Mouse (Mus musculus) neural tube, embryonic 12.5 days (tissue): ENCODE results near the gene Ackr3. TPM values are rescaled to one million over a fixed set of nuclear protein-coding genes. Genes with fewer than 3 reads are reported as not detected.
A peak's percentile ranks its signal among the peaks of the same experiment; 100 is the strongest.

ENCODE experiments used
- ATAC-seq: fragments of 200-750 bp; cut with Nextera tagmentation; 2 replicates; pipeline ENCODE4 v1.8.0; 2017; ENCODE audit warnings: low read depth, mild to moderate bottlenecking, moderate TSS enrichment, moderate library complexity; ENCODE audit not compliant: low FRiP score
- H3K27ac ChIP-seq: fragments of 300-500 bp; sonication (generic); 2 replicates; pipeline ENCODE4 v1.5.1; 2016
- H3K27me3 ChIP-seq: fragments of 300-500 bp; sonication (generic); replicated peaks from 2 replicates; pipeline ENCODE4 v1.6.1; 2016; ENCODE audit warnings: mild to moderate bottlenecking
- H3K36me3 ChIP-seq: fragments of 300-500 bp; sonication (generic); 2 replicates; pipeline ENCODE4 v1.6.1; 2016; ENCODE audit warnings: mild to moderate bottlenecking
- H3K4me1 ChIP-seq: fragments of 300-500 bp; sonication (generic); 2 replicates; pipeline ENCODE4 v1.6.1; 2016
- H3K4me2 ChIP-seq: fragments of 300-500 bp; sonication (generic); replicated peaks from 2 replicates; pipeline ENCODE4 v1.6.1; 2016; ENCODE audit warnings: mild to moderate bottlenecking
- H3K4me3 ChIP-seq: fragments of 300-500 bp; sonication (generic); 2 replicates; pipeline ENCODE4 v1.5.1; 2016
- H3K9ac ChIP-seq: fragments of 300-500 bp; sonication (generic); 2 replicates; pipeline ENCODE4 v1.6.1; 2016; ENCODE audit warnings: mild to moderate bottlenecking
- H3K9me3 ChIP-seq: fragments of 300-500 bp; sonication (generic); 2 replicates; pipeline ENCODE4 v1.6.1; 2016; ENCODE audit warnings: mild to moderate bottlenecking
- WGBS: fragments of 180-500 bp; shearing (Covaris S2); methylation state at CpG from one replicate; pipeline ENCODE4 v1.1.7; 2016; 5-methylcytosine and 5-hydroxymethylcytosine counted together
- polyA plus RNA-seq: library from polyadenylated mRNA; unstranded; fragments of >200 nt; fragmentation: Nextera tagmentation; extraction: Ambion mirVana; gene quantifications from 2 replicates; pipeline ENCODE4 v1.2.1, GENCODE M21; 2016

Ackr3 gene
- 34.0 and 38.0 TPM in 2 replicates for polyA plus RNA-seq

DNA sequence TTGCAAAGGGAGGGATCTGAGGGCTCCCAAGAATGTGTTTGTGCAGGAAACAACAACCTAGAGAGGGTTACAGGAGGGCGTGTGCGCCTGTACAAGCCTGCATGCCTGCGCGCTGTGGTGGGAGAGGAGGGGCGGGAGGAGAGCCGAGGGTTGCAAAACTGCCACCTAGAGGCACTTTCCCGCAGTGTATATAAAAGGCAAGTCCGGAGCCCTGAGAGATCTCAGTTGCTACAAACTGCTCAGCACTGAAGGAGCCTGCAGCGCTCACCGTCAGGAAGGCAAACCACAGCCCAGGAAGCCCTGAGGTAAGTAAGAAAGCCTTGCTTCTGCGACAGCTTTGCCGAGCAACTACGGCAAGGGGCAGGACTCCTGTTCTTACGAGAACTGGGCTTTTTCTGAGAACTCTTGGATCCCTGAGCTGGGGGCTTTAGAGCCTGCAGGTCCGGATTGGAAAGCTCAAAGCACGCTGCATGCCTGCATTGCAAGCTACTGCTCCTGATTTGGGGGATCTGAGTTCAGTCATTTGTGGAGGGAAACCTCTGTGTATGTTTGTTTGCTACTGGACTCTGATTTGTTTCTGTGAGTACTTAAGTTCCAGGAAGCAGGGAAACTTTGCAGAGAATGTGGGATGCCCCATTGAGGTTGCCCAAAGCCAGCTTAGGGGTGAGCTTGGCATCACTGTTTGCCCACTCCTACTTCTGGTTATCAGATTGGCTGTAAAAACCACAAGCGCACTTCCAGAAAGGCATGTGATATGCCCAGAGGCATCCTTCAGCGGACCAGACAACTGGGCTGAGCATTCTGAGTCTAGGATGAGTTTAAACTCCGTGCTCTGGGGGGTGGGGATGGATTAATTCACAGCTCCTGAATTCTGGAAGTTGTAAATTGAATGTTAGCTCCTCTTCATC lies at the start of gene Ackr3:
Gene Ackr3, plus strand, starts transcription at position 198 of the 908 bp plus-strand sequence.
- peak within 1 kb of the TSS; percentile 71 for H3K9ac ChIP-seq
- H3K4me2 ChIP-seq = peak within 1 kb of the TSS; percentile 68
- no peaks in the 10 kb centered on the region for H3K9me3 ChIP-seq
- H3K4me3 ChIP-seq = peak within 1 kb of the TSS; percentile 60
- WGBS = 2% methylated on average over 19 of the region's 19 CpGs
- H3K4me1 ChIP-seq = peaks cover 55% of the 10 kb centered on the region
- peak; percentile 76 for ATAC-seq
- H3K36me3 ChIP-seq = no peaks in the 10 kb centered on the region
- no peaks in the 10 kb centered on the region for H3K27me3 ChIP-seq
- peak within 1 kb of the TSS; percentile 71 for H3K27ac ChIP-seq

DNA sequence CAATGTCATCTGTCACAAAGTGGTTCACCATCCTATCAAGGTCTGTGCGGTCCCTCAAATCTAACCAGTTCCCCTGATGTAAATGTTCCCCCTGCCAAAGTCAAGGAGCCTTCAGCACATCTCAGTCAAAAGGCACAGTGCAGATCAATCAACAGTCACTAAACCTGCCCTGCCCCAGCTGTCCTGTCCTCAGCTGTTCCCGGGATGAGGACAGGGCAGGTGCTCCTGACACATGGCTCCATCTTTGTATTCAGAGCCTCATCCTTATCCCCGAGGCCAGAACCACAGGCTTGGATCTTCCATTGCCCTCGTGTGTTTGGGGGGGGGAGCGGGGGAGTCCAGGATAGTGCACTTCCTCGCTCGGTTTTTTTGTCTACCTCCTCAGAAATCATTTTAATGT lies 47.2 kb upstream of the Ackr3 start:
- H3K9ac ChIP-seq = no peak overlapping the region
- no peak for ATAC-seq
- no peak overlapping the region for H3K27ac ChIP-seq
- H3K4me3 ChIP-seq = no peak overlapping the region
- H3K27me3 ChIP-seq = no peaks in the 10 kb centered on the region; the same call in 1 of the 2 replicates
- H3K36me3 ChIP-seq = no peaks in the 10 kb centered on the region
- H3K4me1 ChIP-seq = peaks cover 18% of the 10 kb centered on the region
- no peaks in the 10 kb centered on the region for H3K9me3 ChIP-seq
- 63% methylated on average over 7 of the region's 7 CpGs for WGBS
- no peak overlapping the region for H3K4me2 ChIP-seq

DNA sequence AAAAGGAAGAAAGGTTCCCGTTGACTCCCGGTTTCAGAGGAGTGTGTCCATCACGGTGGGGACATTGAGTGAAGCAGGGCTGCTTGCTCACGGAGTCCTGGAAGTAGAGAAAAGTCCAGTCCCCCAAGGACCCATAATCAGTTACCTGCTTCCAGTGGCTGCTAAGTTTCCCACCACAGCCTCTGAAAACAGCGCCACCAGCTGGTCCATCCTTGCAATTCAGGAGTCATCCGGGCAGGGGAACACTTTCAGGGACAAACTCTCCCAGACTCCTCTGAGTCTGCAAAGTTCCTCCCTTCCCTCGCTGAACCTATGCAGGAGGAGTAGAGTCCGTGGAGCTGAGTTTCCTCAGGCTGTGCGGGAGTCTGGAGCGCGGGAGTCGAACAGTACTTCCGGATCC lies 43.9 kb upstream of the Ackr3 start:
- Histone ChIP-seq H3K27me3 (no peaks in the 10 kb centered on the region; the same call in 1 of the 2 replicates), H3K27ac (no peak overlapping the region), H3K9me3 (no peaks in the 10 kb centered on the region), H3K4me3 (no peak overlapping the region), H3K4me2 (no peak overlapping the region), H3K36me3 (no peaks in the 10 kb centered on the region), H3K9ac (no peak overlapping the region), H3K4me1 (peaks cover 17% of the 10 kb centered on the region)
- no peak for ATAC-seq
- WGBS = 47% methylated on average over 13 of the region's 13 CpGs

DNA sequence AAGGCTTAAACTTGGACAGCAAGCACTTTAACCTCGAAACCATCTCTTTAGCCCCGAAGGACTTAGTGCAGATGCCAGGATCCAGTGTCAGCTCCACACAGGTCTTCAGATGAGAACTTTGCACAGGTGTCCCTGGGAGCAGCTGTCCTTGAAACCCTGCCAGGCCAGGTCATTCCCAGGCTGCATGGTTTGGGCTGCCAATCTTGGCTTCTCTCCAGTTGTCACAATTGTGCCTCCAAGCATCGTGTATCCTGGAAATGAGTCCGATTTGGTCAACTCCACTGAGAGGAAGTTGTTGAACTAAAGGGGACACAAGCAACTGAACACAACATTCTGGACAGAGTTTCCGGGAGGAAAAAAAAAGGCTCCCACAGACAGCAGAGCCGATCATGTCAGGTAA lies 42.2 kb upstream of the Ackr3 start:
- Histone ChIP-seq H3K36me3 (no peaks in the 10 kb centered on the region), H3K4me1 (peaks cover 17% of the 10 kb centered on the region; the same call in 1 of the 2 replicates), H3K9ac (no peak overlapping the region), H3K4me2 (no peak overlapping the region), H3K9me3 (no peaks in the 10 kb centered on the region), H3K4me3 (no peak overlapping the region), H3K27ac (no peak overlapping the region), H3K27me3 (no peaks in the 10 kb centered on the region; the same call in 1 of the 2 replicates)
- 83% methylated on average over 6 of the region's 6 CpGs for WGBS
- ATAC-seq = no peak

DNA sequence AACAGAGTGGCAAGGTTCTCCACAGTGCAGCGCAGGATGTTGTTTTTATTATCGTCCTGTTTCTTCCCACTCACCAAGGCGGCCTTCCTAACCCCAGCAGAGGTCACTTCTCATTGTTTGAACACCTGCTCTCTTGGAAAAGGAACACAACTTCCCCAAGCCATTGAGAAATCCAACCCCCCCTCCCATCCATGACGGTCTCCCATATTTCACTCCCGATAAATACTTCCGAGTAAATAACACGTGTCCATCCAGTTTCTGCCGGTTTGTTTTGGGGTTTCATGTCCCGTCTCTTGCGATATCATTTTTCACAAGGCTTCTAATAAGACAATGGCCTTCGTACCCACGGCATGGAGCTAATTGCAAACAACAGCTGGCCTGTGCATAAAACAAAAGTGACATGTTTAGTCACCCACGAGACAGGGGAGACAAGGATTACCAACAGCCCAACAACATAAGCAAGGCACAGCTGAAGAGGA lies 41.4 kb upstream of the Ackr3 start:
- Histone ChIP-seq H3K4me3 (no peak overlapping the region), H3K27me3 (no peaks in the 10 kb centered on the region; the same call in 1 of the 2 replicates), H3K4me1 (peaks cover 17% of the 10 kb centered on the region; the same call in 1 of the 2 replicates), H3K9me3 (no peaks in the 10 kb centered on the region), H3K4me2 (peak overlapping the region; percentile 14), H3K9ac (no peak overlapping the region), H3K27ac (no peak overlapping the region), H3K36me3 (no peaks in the 10 kb centered on the region)
- ATAC-seq = no peak; the same call in 1 of the 2 replicates
- WGBS = 14% methylated on average over 13 of the region's 13 CpGs

DNA sequence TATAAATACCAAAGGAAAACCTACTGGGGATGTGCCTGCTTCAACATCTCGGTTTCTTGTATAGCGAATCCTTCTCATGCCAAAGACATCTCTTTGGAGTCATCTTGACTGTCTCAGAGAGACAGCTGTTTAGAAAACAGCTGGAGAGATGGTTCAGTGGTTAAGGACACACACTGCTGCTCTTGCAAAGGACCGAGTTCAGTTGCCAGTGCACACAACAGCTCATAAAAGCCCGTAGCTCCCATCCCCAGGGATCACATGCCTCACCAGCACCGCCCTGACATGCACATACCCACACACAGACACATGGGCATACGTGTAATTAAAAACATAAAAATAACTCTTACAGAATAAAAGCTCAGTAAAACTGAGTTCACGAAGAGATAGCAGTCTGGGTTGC lies 40.6 kb upstream of the Ackr3 start:
- H3K9me3 ChIP-seq = no peaks in the 10 kb centered on the region
- peaks cover 17% of the 10 kb centered on the region; the same call in 1 of the 2 replicates for H3K4me1 ChIP-seq
- H3K4me2 ChIP-seq = no peak overlapping the region
- no peak for ATAC-seq
- H3K9ac ChIP-seq = no peak overlapping the region
- 74% methylated on average over 7 of the region's 7 CpGs for WGBS
- H3K27me3 ChIP-seq = no peaks in the 10 kb centered on the region; the same call in 1 of the 2 replicates
- no peak overlapping the region for H3K4me3 ChIP-seq
- no peak overlapping the region for H3K27ac ChIP-seq
- H3K36me3 ChIP-seq = no peaks in the 10 kb centered on the region

DNA sequence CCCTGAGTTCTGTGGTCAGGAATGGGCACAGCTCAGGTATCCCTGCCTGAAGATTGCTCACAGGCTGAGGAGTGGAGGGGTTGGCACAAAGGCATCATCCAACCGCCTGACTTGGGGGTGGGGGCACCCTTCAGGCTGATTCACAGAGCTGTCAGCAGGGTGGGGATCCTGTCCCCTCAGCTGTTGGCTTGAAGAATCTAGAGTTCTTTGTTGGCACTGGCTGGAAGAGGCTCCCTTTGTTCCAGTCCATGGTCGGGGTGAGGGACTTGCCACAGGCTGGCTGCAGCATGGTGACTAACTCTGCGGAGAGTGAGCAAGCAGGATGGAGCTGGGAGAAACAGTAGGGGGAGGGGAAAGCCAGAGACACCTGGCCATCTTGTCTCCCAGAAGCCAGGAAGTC lies 39.5 kb upstream of the Ackr3 start:
- Histone ChIP-seq H3K36me3 (no peaks in the 10 kb centered on the region), H3K9me3 (no peaks in the 10 kb centered on the region), H3K27ac (no peak overlapping the region), H3K4me2 (no peak overlapping the region), H3K4me1 (peaks cover 17% of the 10 kb centered on the region; the same call in 1 of the 2 replicates), H3K4me3 (no peak overlapping the region), H3K27me3 (no peaks in the 10 kb centered on the region; the same call in 1 of the 2 replicates), H3K9ac (no peak overlapping the region)
- WGBS = 37% methylated on average over 3 of the region's 3 CpGs
- no peak for ATAC-seq

DNA sequence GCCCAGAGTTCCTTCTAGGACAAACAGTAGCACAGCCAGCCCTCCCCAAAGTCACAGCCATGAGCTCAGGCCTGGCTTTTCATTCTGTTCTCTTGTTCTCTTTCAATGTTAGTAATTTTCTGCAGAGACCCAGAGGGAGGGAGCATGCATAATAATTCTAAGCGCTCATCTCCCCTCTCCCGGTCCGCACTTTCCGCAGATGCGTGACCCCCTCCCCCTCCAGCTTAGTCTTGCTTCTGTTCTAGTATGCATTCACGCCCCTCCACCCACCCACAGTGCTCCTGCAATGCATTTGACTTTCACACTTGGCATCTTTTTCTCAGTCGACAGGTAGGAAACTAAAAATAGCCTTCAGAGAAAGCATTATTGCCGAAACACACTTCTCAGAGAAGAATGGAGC lies 29.4 kb upstream of the Ackr3 start:
- H3K27me3 ChIP-seq = no peaks in the 10 kb centered on the region
- H3K9me3 ChIP-seq = no peaks in the 10 kb centered on the region
- WGBS = 54% methylated on average over 8 of the region's 8 CpGs
- H3K4me2 ChIP-seq = no peak overlapping the region
- no peaks in the 10 kb centered on the region for H3K36me3 ChIP-seq
- H3K4me1 ChIP-seq = peaks cover 4% of the 10 kb centered on the region; the same call in 1 of the 2 replicates
- H3K4me3 ChIP-seq = no peak overlapping the region
- H3K9ac ChIP-seq = no peak overlapping the region
- ATAC-seq = no peak
- H3K27ac ChIP-seq = no peak overlapping the region

DNA sequence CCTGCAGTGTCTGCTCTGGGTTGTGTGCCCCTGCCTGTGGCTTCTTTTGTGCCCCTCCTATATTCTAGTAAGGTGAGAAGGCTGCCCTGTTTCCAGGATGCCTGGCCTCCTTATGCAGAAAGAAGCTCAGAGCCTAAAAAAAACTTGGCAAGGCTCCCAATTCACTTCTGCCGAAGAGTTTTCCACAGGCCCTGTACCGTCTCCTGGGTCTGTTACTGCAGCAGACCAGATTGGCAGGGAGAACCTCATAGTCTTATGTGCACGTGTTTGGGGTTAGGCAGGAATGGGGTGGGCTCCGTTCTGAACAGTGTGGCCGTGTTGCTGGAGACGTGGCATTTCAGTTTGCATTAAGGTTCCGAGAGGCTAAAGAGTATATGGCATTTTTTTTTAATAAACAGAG lies 27.6 kb upstream of the Ackr3 start:
- Histone ChIP-seq H3K9me3 (no peaks in the 10 kb centered on the region), H3K4me2 (no peak overlapping the region), H3K27me3 (no peaks in the 10 kb centered on the region), H3K4me3 (no peak overlapping the region), H3K4me1 (0 out of 2 replicates have a peak, but pooled peaks cover 4% of the 10 kb centered on the region), H3K36me3 (no peaks in the 10 kb centered on the region), H3K27ac (no peak overlapping the region), H3K9ac (no peak overlapping the region)
- 80% methylated on average over 7 of the region's 7 CpGs for WGBS
- ATAC-seq = no peak

DNA sequence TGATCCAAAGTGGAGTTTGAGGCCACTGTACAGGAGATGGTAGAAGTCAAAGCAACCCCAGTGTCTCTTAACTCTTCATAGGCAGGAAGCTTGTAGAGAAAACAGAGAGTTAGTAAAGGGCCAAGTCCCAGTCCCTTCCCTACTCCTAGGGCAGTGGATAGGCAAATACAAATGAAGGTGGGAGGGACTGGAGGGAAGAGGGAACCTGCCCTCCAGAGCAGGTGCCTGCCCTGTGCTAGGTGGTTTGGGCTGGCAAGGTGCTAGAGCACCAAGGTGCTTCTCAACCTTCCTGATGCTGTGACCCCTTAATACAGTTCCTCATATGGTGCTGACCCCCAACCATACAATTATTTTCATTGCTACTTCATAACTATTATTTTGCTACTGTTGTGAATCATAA lies 26.2 kb upstream of the Ackr3 start:
- ATAC-seq = no peak

DNA sequence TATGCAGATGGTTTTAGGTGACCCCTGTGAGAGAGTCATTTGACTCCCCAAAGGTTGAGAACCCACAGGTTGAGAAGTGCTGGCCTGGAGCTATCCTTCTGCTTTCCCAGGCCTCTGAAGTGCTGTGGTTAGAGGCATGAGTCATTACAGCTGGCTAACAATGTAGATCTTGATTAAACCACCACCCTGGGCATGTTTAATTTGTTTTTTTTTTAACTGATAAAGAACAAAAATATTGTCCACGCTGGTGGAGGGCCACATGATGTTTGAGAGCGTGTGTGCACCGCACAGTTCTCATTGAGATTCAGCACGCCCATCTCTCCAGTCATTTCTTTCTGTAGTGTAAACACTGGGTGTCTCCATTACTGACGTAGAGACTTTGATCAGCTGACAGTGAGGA lies 25.8 kb upstream of the Ackr3 start:
- Histone ChIP-seq H3K27ac (no peak overlapping the region), H3K9ac (no peak overlapping the region), H3K4me2 (no peak overlapping the region), H3K27me3 (no peaks in the 10 kb centered on the region), H3K4me3 (no peak overlapping the region), H3K9me3 (no peaks in the 10 kb centered on the region), H3K4me1 (0 out of 2 replicates have a peak, but pooled peaks cover 4% of the 10 kb centered on the region), H3K36me3 (no peaks in the 10 kb centered on the region)
- WGBS = 83% methylated on average over 5 of the region's 5 CpGs
- ATAC-seq = no peak

More for the DNA sequence above, 26.2 kb upstream of the Ackr3 start:
- Histone ChIP-seq H3K27ac (no peak overlapping the region), H3K4me3 (no peak overlapping the region), H3K9me3 (no peaks in the 10 kb centered on the region), H3K36me3 (no peaks in the 10 kb centered on the region), H3K4me1 (0 out of 2 replicates have a peak, but pooled peaks cover 4% of the 10 kb centered on the region), H3K9ac (no peak overlapping the region), H3K4me2 (no peak overlapping the region), H3K27me3 (no peaks in the 10 kb centered on the region)

DNA sequence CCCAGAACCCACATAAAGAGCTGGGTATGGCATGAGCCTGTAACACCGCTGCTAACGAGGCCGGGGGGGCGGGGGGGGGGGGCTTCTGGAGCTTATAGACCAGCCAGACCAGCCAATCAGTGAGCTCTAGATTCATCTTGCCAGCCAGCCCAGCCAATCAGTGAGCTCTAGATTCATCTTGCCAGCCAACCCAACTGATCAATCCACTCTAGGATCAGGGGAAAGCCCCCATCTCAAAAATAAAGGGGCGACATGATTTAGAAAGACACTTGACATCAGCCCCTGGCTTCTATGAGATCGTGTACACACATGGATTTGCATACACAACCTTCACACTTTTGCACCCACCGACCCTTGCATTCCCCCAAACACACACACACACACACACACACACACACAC lies 23.3 kb upstream of the Ackr3 start:
- Histone ChIP-seq H3K27ac (no peak overlapping the region), H3K9ac (no peak overlapping the region), H3K4me2 (no peak overlapping the region), H3K27me3 (no peaks in the 10 kb centered on the region), H3K9me3 (no peaks in the 10 kb centered on the region), H3K4me3 (no peak overlapping the region), H3K4me1 (no peaks in the 10 kb centered on the region), H3K36me3 (no peaks in the 10 kb centered on the region)
- 90% methylated on average over 7 of the region's 7 CpGs for WGBS
- no peak for ATAC-seq
